Mouse (Mus musculus): Measurements from ENCODE around the gene Fancb.

Gene Fancb

DNA sequence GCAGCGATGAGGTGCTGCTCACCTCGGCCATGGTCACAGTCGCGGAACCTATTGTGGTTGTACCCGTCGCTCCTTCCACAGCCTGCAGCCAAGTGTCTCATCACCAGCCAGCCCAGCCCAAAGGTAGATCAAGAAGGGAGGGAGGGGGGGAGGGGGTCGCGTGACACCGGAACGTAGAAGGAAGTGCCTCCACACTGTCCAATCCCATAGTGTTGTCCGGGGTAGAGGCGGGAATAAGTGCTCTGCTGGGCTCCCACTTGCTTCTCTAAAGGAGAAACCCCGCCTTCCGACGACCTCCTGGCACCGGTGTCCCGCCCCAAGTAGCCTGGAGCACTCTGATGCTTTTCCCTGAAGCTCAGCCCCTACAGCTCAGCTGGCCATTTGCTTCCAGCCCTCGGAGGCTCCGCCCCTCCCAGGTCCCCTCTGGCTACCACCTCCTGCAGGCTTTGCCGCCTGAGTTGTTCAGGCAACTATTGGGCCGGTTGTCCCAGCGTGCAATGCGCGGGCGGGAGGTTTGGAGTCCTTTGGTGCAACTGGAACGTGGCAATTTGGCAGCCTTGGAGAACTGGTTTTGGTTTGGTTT, at the start of gene Fancb, which contains the start of gene Mospd2:
TSS of gene Fancb (plus strand) at position 400 of the 583 bp plus-strand sequence.
TSS of gene Mospd2 (minus strand) at position 183 of the 583 bp plus-strand sequence.
- DNase-seq (ENCODE audit: low spot score) = peak; percentile 86

DNA sequence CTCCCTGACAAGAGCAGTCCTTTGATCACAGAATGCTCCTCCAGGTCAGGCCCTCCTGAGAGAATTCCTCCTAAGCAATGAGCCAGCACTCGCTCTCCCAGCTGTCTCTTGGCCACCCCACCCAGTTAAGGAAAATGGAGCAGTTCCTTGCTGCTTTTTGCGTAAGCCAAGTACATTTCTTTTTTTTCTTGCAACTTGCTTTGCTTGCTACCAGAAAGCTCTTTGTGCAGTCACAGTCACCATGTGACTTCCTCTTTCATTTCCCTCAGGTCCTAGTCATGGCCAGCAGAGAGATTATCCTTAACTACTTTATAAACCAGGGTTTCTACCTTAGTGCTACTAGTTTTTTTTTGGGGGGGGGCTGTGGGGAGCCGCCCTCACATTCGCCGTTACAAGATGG, 38.9 kb upstream of the Fancb start:
- no peak for DNase-seq (ENCODE audit: low spot score)

DNA sequence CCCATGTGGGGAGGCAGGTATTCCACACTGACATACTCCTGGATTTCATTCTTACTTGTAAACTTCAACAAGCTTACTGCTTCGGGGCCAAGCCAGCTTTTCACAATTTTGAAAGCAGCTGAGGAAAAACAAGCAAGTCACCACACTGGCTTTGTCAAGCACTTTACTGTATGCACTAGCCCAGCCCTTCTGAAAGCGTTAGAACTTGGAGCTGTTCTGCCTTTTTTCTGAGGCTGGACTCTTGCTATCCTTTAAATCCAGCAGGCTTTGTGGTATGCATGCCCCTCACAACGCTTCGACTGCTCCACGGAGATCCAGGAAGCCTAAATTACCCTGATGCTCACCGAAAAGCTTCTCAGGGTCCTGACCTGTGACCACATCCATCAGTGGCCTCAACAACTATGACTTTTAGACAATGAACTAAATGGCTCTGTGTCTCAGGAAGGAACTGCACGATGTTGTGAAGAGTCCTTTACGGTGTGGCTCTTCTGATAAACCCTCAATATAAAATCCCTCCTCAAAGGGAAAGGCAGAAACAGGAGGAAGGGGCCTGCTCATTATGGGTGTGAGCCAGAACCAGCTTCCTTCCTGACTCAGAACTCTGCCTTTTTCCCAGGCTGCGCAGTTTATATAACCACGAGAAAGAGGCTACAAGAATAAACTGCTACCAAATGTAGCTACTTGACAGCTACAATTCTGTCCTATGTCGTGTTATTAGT, 28.4 kb upstream of the Fancb start:
- no peak for DNase-seq (ENCODE audit: low spot score)

DNA sequence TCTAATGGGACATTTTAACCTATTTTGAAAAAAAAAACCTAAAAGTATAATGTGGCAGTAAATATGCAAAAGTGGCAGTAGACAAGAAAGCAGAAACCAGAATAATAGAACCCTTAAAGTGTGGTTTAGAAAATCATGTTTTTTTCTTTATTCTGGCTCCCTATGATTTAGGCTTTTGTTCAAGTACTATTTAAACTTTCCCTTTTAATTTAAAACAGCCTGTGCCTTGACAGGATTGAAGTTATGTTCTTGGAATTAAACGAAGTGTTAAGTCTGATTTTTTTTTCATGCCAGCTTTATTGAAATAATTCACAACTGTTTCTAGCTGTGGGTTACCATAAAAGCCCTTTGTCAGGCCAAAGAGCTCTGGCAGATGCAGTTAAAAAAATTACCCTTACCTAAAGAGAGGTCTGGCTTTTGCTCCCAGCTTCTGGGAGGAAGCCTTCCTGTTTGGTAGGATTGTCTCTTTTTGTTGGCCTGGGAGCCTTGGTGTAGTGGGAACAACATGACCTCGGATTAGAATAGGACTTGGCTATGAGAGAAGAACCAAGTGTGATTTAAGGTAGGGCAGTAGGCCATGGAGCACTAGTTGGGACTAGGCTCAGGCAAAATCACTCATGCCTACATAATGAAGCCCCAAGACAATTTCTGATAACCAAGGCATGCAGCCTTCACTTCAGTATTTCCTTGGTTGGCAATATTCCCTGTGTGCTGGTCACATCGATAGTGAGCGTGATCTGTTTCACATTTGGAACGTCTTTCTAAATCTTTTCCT, 27.6 kb upstream of the Fancb start:
- DNase-seq (ENCODE audit: low spot score) = no peak

DNA sequence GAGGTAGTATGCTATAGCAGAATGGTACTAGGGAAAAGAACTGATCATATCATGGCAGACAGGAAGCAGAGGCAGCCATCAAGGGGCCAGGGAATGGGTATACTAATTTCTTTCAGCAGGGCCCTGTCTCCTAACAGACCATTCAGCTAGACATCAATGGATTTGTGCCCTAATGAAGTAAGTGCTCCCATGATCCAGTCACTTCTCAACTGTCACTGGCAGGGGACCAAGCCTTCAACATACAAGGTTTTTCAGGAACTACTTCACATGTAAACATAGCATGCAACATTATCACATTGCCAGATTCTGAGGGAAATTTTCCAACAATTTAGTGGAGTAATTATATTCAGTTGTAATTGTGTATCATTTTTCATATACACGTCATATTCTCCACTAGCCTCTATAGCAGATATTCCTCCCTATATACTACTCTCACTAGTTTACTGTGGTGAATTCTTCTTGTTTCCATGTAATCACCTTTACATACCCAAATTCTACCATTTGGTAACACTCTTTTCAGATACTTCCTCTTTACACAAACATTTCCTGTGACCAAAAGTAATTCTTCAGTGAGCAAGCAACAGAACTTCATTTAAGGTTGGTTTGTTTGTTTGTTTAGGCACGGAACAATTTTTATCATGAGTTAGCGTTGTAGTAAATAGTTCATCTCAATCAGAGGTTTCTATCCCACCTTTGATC, 14.5 kb upstream of the Fancb start:
- DNase-seq (ENCODE audit: low spot score) = no peak

DNA sequence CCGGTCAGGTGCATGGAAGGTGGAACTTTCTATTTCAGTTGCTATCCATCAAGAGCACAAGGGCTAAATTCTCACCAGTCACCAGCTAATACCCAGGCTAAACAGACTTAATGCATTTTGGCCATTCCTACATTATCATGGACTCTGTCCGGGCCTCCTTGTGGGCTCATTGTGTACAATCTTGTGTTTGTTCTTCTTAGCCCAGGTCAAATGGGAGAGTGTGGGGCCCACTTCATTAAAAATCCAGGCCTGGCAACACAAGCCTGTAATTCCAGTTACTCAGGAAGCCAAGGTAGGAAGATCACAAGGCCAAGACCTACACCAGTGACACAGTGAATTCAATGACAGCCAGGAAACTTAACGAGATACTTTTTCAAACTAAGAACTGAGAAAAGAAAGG, 9.2 kb upstream of the Fancb start:
- no peak for DNase-seq (ENCODE audit: low spot score)

DNA sequence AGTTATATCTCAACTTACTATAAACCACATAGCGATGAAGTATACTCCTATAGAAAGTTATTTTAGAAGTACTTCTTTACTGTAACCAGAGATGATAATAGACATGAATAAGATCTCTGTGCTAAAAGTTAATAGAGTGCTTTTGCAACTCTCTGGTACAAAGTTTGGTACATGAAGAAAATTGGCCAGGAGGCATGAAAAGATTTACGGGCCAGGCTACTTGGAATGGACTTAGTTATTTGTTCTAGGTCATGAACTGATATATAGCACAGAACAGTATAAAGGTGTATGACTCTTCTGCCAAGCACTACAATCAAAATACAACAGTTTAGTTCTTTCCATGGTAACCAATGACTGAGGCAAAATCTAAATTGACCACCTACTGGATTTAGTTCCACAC, 1.5 kb upstream of the Fancb start:
- no peak for DNase-seq (ENCODE audit: low spot score)

DNA sequence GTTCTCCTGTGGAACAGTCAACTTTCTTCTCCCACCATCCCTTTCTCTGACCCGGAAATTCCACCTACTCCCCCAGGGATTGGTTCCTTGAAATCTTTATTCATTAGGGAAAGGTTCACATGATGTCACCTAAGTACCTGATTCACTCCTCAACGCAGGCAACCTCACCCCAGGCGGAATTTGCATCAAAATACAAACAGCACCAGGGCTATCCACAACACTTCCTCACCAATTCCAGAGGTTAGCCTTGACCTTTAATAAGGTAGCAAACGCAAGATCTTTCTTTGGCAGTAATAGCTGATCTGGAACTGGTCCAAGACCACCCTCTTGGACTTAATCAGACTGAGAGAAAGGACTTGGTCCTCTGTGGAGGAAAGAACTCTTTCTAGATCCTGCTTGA, 22.7 kb downstream of the Fancb start:
- DNase-seq (ENCODE audit: low spot score) = no peak

DNA sequence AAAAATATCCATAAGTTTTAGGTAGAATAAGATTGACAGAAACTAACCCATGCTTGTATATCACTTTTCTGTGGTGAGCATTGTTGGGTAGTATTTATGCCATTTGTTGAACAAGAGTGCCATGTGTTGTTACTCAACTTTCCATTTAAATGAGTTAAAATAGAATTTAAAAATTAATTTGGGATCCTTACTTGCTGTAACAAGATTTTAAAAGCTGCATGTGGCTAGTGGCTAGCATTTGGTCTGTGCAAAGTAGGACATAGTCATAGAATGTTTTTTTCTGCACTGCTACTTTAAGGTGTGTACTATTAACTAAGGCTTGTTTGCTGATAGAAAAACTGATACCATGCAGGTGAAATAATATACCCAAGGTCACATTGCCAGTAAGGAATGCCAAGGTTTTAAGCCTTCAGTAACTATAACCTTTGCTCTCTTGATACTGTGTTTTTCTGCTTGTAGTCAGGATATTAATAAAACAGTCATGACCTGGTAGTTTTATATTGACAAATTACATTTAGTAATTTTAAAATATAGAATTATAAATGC, 24.5 kb downstream of the Fancb start, which contains the start of gene Gm17604:
TSS of gene Gm17604 (minus strand) at position 51 of the 546 bp plus-strand sequence.
- no peak for DNase-seq (ENCODE audit: low spot score)

All from retina, embryonic 14.5 days (tissue).